Mouse (Mus musculus) left cerebral cortex, adult 8-10 months (tissue): ENCODE data around the gene Sult1a1. TPM values are rescaled to one million over a fixed set of nuclear protein-coding genes. Genes with fewer than 3 reads are reported as not detected.
"Not testable (repeated sequence)": the region's sequence is repeated elsewhere in the genome, so short reads cannot be mapped to it uniquely, and the experiment has no call there.

Experiments
- DNase-seq, 2 experiments: peaks; one replicate each; pipeline ENCODE4 v3.0.0; 2022; ENCODE audit warnings: low spot score in 2 of 2
- total RNA-seq, 4 experiments: library from RNA; stranded (reverse); gene quantifications; 2 replicates each; pipeline ENCODE4 v1.2.4; 2022

Sult1a1 gene
- total RNA-seq, 4 experiments from 2014 or later = 6.3 to 9.0 (median 7.9) TPM

DNA sequence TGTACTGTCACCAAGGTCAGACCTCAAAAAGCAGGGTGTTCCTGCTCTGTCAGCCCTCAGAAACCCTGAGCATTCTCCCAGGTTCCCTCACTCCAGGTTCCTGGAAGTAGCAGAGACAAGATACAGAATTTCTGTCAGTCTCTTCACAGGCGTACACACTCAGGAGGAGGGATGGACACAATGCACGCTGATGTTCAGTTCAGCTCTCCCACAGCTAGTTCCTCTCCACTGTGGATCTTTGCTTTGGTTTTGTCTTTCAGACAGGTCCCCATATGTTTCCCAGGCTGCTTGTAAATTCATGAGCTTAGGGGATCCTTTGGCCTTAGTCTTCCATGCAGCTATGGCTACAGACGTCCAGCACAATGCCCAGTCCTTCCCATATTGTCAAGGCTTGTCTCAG, 20.7 kb upstream of the Sult1a1 start:
- no peak for DNase-seq

- no peak for DNase-seq
Observed at GRCm38 (mm10) chr7:126696303-126696702, 20.1 kb upstream of the Sult1a1 start.

GRCm38 (mm10) chr7:126695631-126696207, 19.5 kb upstream of the Sult1a1 start, which contains the start of gene Slx1b:
TSS of gene Slx1b (minus strand) at chr7:126695784.
- DNase-seq = peak; percentile 86 to 94

GRCm38 (mm10) chr7:126695210-126695611, 19.0 kb upstream of the Sult1a1 start, which contains the start of gene Bola2:
TSS of gene Bola2 (plus strand) at chr7:126695401.
- DNase-seq = no peak

GRCm38 (mm10) chr7:126694441-126695051, 18.3 kb upstream of the Sult1a1 start:
- no peak for DNase-seq

- no peak for DNase-seq
Observed at GRCm38 (mm10) chr7:126693781-126694180, 17.5 kb upstream of the Sult1a1 start.

DNA sequence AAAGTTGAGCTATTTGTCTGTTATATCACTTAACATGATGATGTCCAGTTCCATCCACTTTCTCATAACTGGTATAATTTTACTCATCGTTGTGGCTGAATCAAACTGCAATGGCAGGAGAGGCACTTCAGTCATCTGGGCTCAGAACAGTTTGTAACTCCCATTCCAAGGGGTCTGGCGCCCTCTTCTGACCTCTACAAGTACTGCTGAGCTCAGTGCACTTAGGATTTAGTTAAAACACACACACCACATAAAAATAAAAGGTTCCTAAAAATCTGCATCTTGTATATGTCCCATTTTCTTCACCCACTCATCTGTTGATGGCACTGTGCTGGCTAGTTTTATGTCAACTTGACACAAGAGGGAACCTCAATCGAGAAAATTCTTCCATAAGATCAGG, 17.0 kb upstream of the Sult1a1 start:
- DNase-seq = peak; percentile 58 to 60

GRCm38 (mm10) chr7:126692426-126692825, 16.2 kb upstream of the Sult1a1 start:
- DNase-seq = no peak

- no peak for DNase-seq
Observed at GRCm38 (mm10) chr7:126691676-126692075, 15.4 kb upstream of the Sult1a1 start.

DNA sequence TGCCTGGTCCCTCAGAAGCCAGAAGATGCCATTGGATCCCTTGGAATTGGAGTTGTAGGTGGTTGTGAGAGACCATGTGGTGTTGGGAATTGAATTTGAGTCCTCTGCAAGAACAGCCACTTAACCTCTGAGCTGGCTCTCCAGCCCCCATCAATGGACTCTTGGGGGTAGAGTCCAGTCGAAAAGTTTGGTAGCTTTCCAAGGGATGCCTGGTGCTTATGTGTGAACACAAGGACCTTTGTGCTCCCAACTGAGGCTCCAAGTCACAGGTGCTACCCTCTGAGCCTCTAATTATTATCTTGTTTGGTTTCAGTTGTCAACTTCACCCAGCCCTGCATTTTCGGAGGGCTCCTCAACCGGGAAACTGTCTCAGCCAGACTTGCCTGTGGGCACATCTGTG, 14.5 kb upstream of the Sult1a1 start:
- DNase-seq = no peak

- DNase-seq = no peak
Observed at GRCm38 (mm10) chr7:126689021-126689420, 12.8 kb upstream of the Sult1a1 start.

- DNase-seq = not testable (repeated sequence)
Observed at GRCm38 (mm10) chr7:126688156-126688555, 11.9 kb upstream of the Sult1a1 start.

DNA sequence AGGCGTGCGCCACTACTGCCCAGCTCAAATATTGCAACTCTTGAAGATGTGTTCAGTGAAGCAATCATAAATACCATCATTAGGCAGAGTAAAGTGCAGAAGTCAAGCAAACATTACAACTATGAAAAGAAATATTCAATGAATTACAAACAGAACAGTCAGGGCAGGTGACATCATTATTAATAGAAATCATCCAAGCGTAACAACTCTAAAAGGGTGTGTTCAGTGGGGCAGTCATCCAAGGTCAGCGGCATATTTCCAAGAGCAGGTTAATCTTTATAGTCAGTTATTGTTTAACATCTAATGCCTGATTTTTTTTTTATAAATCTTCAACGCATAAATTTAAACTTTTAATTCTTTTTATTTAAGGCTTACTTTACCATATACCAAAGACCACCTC, 5.0 kb upstream of the Sult1a1 start:
- no peak for DNase-seq

- no peak for DNase-seq
Observed at GRCm38 (mm10) chr7:126679683-126680082, 3.5 kb upstream of the Sult1a1 start.

- no peak for DNase-seq
Observed at GRCm38 (mm10) chr7:126678545-126679341, 2.5 kb upstream of the Sult1a1 start.

- DNase-seq = no peak
Observed at GRCm38 (mm10) chr7:126676631-126677220, 494 bp upstream of the Sult1a1 start.

- DNase-seq = no peak
Observed at GRCm38 (mm10) chr7:126675104-126675503, 1.1 kb downstream of the Sult1a1 start.

- DNase-seq = no peak
Observed at GRCm38 (mm10) chr7:126672111-126672510, 4.1 kb downstream of the Sult1a1 start.

GRCm38 (mm10) chr7:126670152-126670551, 6.1 kb downstream of the Sult1a1 start:
- no peak for DNase-seq

- no peak for DNase-seq
Observed at GRCm38 (mm10) chr7:126668452-126668851, 7.8 kb downstream of the Sult1a1 start.

- DNase-seq = no peak
Observed at GRCm38 (mm10) chr7:126667495-126668090, 8.6 kb downstream of the Sult1a1 start.

- no peak for DNase-seq
Observed at GRCm38 (mm10) chr7:126665269-126665668, 11.0 kb downstream of the Sult1a1 start.
